8 mouse cellular contexts compared by ENCODE assay signal in the genomic region with DNA sequence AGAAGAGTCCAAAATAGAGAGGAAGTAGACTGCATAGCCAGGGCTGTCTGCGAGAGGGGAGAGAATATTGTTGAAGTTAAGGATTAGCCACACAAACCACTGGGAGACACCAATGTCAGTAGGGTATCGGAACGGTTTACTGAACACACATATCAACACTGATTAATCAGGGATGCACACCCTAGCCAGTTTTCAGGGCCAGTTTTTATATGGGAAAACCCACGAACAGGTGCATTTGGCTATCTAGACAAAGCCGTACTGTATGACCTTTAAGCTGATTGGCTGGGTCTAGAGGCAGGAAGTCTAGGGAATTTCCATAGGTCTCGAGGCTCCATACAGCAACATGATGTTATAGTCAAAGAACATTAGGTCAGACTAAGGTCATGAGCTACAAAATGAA. TPM values are rescaled to one million over a fixed set of nuclear protein-coding genes. Genes with fewer than 3 reads are reported as not detected.
DNase-seq lines count a peak whose midpoint lies in the region; ATAC-seq and TF ChIP-seq lines count a peak whose summit lies in the region.

No protein-coding gene starts in this region.

- ATAC-seq in embryonic facial prominence, embryonic 11.5 days (replicated peaks; ENCODE audit: insufficient number of reproducible peaks, low FRiP score, low TSS enrichment, low read depth) = no peak
- no peak for ATAC-seq in limb, embryonic 11.5 days (ENCODE audit: insufficient number of reproducible peaks, low FRiP score, low TSS enrichment, low read depth)

- intact Hi-C loops in left cerebral cortex, postnatal 4 days (cut with DNase I) = no loop called here

- peaks cover 5% of the 10 kb centered on the region; the same call in 1 of the 2 replicates for H3K4me1 ChIP-seq in spleen, adult 2 months (ENCODE audit: control insufficient read depth, insufficient read depth, insufficient read length)
- H3K4me1 ChIP-seq in embryonic facial prominence, embryonic 11.5 days (ENCODE audit: control insufficient read depth, insufficient read depth, low read length) = no peaks in the 10 kb centered on the region
- H3K4me1 ChIP-seq in limb, embryonic 11.5 days (ENCODE audit: control insufficient read depth, insufficient read depth, low read length) = peaks cover 3% of the 10 kb centered on the region; the same call in 1 of the 2 replicates
- H3K4me1 ChIP-seq in small intestine, adult 2 months (ENCODE audit: control insufficient read depth, insufficient read depth, insufficient read length, low read length) = peaks cover 5% of the 10 kb centered on the region; the same call in 1 of the 2 replicates

- no peaks in the 10 kb centered on the region for H3K27me3 ChIP-seq in spleen, adult 2 months (ENCODE audit: control insufficient read depth, insufficient read depth, low read length)
- H3K27me3 ChIP-seq in embryonic facial prominence, embryonic 11.5 days (ENCODE audit: control insufficient read depth, insufficient read depth, low read length) = no peaks in the 10 kb centered on the region
- H3K27me3 ChIP-seq in limb, embryonic 11.5 days (ENCODE audit: control insufficient read depth, insufficient read depth, low read length) = no peaks in the 10 kb centered on the region
- no peaks in the 10 kb centered on the region for H3K27me3 ChIP-seq in small intestine, adult 2 months (ENCODE audit: control insufficient read depth, insufficient read depth, low read length)

- no peaks in the 10 kb centered on the region for H3K36me3 ChIP-seq in spleen, adult 2 months (ENCODE audit: control insufficient read depth, insufficient read depth, low read length)
- H3K36me3 ChIP-seq in embryonic facial prominence, embryonic 11.5 days (replicated peaks; ENCODE audit: control insufficient read depth, insufficient read depth, low read depth, low read length) = no peaks in the 10 kb centered on the region
- no peaks in the 10 kb centered on the region for H3K36me3 ChIP-seq in limb, embryonic 11.5 days (ENCODE audit: control insufficient read depth, insufficient read depth, low read length)
- no peaks in the 10 kb centered on the region for H3K36me3 ChIP-seq in small intestine, adult 2 months (ENCODE audit: control insufficient read depth, insufficient read depth, low read length)

- 3% methylated on average over 6 of the region's 6 CpGs for WGBS in spleen, adult 2 months
- WGBS in embryonic facial prominence, embryonic 11.5 days = 33% methylated on average over 6 of the region's 6 CpGs
- 48% methylated on average over 6 of the region's 6 CpGs for WGBS in limb, embryonic 11.5 days
- 4% methylated on average over 6 of the region's 6 CpGs for WGBS in small intestine, adult 2 months

- peak in 1 of 2 experiments; percentile 49 for DNase-seq in spleen, adult 2 months (ENCODE audit: low read depth in 1 of 2, low spot score in 2 of 2)
- no peak for DNase-seq in spleen, postnatal 4 days (ENCODE audit: low spot score in 2 of 2)
- no peak for DNase-seq in embryonic facial prominence, embryonic 11.5 days (ENCODE audit: low spot score)
- DNase-seq in limb, embryonic 11.5 days (ENCODE audit: low spot score) = no peak
- no peak for DNase-seq in ovary, postnatal 36 days (ENCODE audit: low spot score)
- DNase-seq in lung, postnatal 36 days = no peak
- DNase-seq in left cerebral cortex, postnatal 4 days = no peak

- H3K27ac ChIP-seq in spleen, adult 2 months (ENCODE audit: insufficient read depth, low read length) = peak overlapping the region; percentile 93
- H3K27ac ChIP-seq in embryonic facial prominence, embryonic 11.5 days (replicated peaks; ENCODE audit: low read depth, low read length) = 0 out of 2 replicates have a peak overlapping the region, but pooled peaks have one; percentile 9
- H3K27ac ChIP-seq in limb, embryonic 11.5 days (replicated peaks; ENCODE audit: low read depth, low read length) = no peak overlapping the region
- peak overlapping the region; percentile 90 for H3K27ac ChIP-seq in small intestine, adult 2 months (ENCODE audit: insufficient read depth, low read depth, low read length)

- no peak for TF ChIP-seq POLR2A in spleen, adult 2 months (IDR thresholded peaks at IDR 0.05; ENCODE audit: low read depth, low read length)
- TF ChIP-seq POLR2A in small intestine, adult 2 months (IDR thresholded peaks at IDR 0.05; ENCODE audit: low read depth, low read length) = no peak

- H3K9me3 ChIP-seq in embryonic facial prominence, embryonic 11.5 days (replicated peaks; ENCODE audit: control insufficient read depth, low read length) = no peaks in the 10 kb centered on the region
- H3K9me3 ChIP-seq in limb, embryonic 11.5 days (ENCODE audit: control insufficient read depth, low read length) = no peaks in the 10 kb centered on the region

- no peak for TF ChIP-seq CTCF in spleen, adult 2 months (IDR thresholded peaks at IDR 0.05; ENCODE audit: extremely low read depth, insufficient read depth, insufficient read length, insufficient replicate concordance)
- no peak for TF ChIP-seq CTCF in small intestine, adult 2 months (IDR thresholded peaks at IDR 0.05; ENCODE audit: extremely low read depth, insufficient read length, insufficient replicate concordance, low read depth, low read length)

- H3K4me3 ChIP-seq in spleen, adult 2 months (ENCODE audit: extremely low read depth, insufficient read depth, insufficient read length) = peak overlapping the region; percentile 76
- H3K4me3 ChIP-seq in embryonic facial prominence, embryonic 11.5 days (ENCODE audit: low read depth, low read length) = peak overlapping the region; percentile 87
- H3K4me3 ChIP-seq in limb, embryonic 11.5 days (ENCODE audit: low read depth, low read length) = peak overlapping the region; percentile 80
- peak overlapping the region; percentile 61; the same call in 1 of the 2 replicates for H3K4me3 ChIP-seq in small intestine, adult 2 months (ENCODE audit: low read depth, low read length)

- peak overlapping the region; percentile 87 for H3K9ac ChIP-seq in embryonic facial prominence, embryonic 11.5 days (replicated peaks; ENCODE audit: low read length)
- peak overlapping the region; percentile 78 for H3K9ac ChIP-seq in limb, embryonic 11.5 days (ENCODE audit: low read length)

- peak overlapping the region; percentile 83 for H3K4me2 ChIP-seq in embryonic facial prominence, embryonic 11.5 days (ENCODE audit: low read depth, low read length)
- H3K4me2 ChIP-seq in limb, embryonic 11.5 days (ENCODE audit: low read depth, severe bottlenecking) = peak overlapping the region; percentile 72

RNA-seq across cellular contexts. Expression of gene Sdhaf1, which starts 0.8 kb away (rescaled TPM):
- 13.4 and 25.8 TPM in 2 replicates for polyA plus RNA-seq in spleen, adult 2 months (2012; rRNA removed)
- polyA plus RNA-seq in embryonic facial prominence, embryonic 11.5 days (2014; fragmentation: Nextera tagmentation; extraction: Ambion mirVana) = 24.4 and 25.0 TPM in 2 replicates
- polyA plus RNA-seq in limb, embryonic 11.5 days (2014; fragmentation: Nextera tagmentation; extraction: Ambion mirVana) = 21.6 TPM in 2 replicates
- 15.2 and 23.4 TPM in 2 replicates for polyA plus RNA-seq in small intestine, adult 2 months (2012; rRNA removed)
- total RNA-seq in left cerebral cortex, postnatal 4 days (2021) = 1 to 10 TPM; 7.1 to 7.4 TPM

RNA-seq across cellular contexts. Expression of gene E130208F15Rik, which starts 1.3 kb away (rescaled TPM):
- 0.58 and 0.89 TPM in 2 replicates for polyA plus RNA-seq in spleen, adult 2 months (2012; rRNA removed)
- polyA plus RNA-seq in embryonic facial prominence, embryonic 11.5 days (2014; fragmentation: Nextera tagmentation; extraction: Ambion mirVana) = 1.4 TPM in 1 of 2 replicates, not detected in the other
- polyA plus RNA-seq in limb, embryonic 11.5 days (2014; fragmentation: Nextera tagmentation; extraction: Ambion mirVana) = not detected in 2 replicates
- 0.36 and 0.63 TPM in 2 replicates for polyA plus RNA-seq in small intestine, adult 2 months (2012; rRNA removed)
- under 1 TPM; 0.58 to 0.66 TPM for total RNA-seq in left cerebral cortex, postnatal 4 days (2021)

RNA-seq across cellular contexts. Expression of gene Syne4, which starts 8.3 kb away (rescaled TPM):
- 14.7 and 21.1 TPM in 2 replicates for polyA plus RNA-seq in spleen, adult 2 months (2012; rRNA removed)
- polyA plus RNA-seq in embryonic facial prominence, embryonic 11.5 days (2014; fragmentation: Nextera tagmentation; extraction: Ambion mirVana) = 34.5 and 44.5 TPM in 2 replicates
- 72.3 and 75.3 TPM in 2 replicates for polyA plus RNA-seq in limb, embryonic 11.5 days (2014; fragmentation: Nextera tagmentation; extraction: Ambion mirVana)
- polyA plus RNA-seq in small intestine, adult 2 months (2012; rRNA removed) = 13.5 and 30.5 TPM in 2 replicates
- total RNA-seq in left cerebral cortex, postnatal 4 days (2021) = 1 to 10 TPM; 6.9 to 8.3 TPM

RNA-seq across cellular contexts. Expression of gene Alkbh6, which starts 14.3 kb away (rescaled TPM):
- 86.3 and 144 TPM in 2 replicates for polyA plus RNA-seq in spleen, adult 2 months (2012; rRNA removed)
- 80.7 and 92.0 TPM in 2 replicates for polyA plus RNA-seq in embryonic facial prominence, embryonic 11.5 days (2014; fragmentation: Nextera tagmentation; extraction: Ambion mirVana)
- polyA plus RNA-seq in limb, embryonic 11.5 days (2014; fragmentation: Nextera tagmentation; extraction: Ambion mirVana) = 93.7 and 97.6 TPM in 2 replicates
- 86.9 and 141 TPM in 2 replicates for polyA plus RNA-seq in small intestine, adult 2 months (2012; rRNA removed)
- total RNA-seq in left cerebral cortex, postnatal 4 days (2021) = 10 to 100 TPM; 42.0 to 44.2 TPM

RNA-seq across cellular contexts. Expression of gene Clip3, which starts 31.3 kb away (rescaled TPM):
- polyA plus RNA-seq in spleen, adult 2 months (2012; rRNA removed) = 10.0 and 13.2 TPM in 2 replicates
- 52.5 and 70.5 TPM in 2 replicates for polyA plus RNA-seq in embryonic facial prominence, embryonic 11.5 days (2014; fragmentation: Nextera tagmentation; extraction: Ambion mirVana)
- 64.7 and 70.0 TPM in 2 replicates for polyA plus RNA-seq in limb, embryonic 11.5 days (2014; fragmentation: Nextera tagmentation; extraction: Ambion mirVana)
- polyA plus RNA-seq in small intestine, adult 2 months (2012; rRNA removed) = 6.4 and 9.0 TPM in 2 replicates
- total RNA-seq in left cerebral cortex, postnatal 4 days (2021) = 100 to 1,000 TPM; 403 to 414 TPM
